Mouse (Mus musculus): Measurements from ENCODE around the gene Nkx3-2. TPM values are rescaled to one million over a fixed set of nuclear protein-coding genes. Genes with fewer than 3 reads are reported as not detected.

Gene Nkx3-2
- polyA plus RNA-seq (2016; fragmentation: Nextera tagmentation; extraction: Ambion mirVana) = 0.07 and 0.43 TPM in 2 replicates

GRCm38 (mm10) chr5:41763731-41764721, at the start of gene Nkx3-2:
Gene Nkx3-2 (minus strand): TSS chr5:41764501.
- H3K9me3 ChIP-seq (replicated peaks) = no peaks in the 10 kb centered on the region
- H3K36me3 ChIP-seq = no peaks in the 10 kb centered on the region
- H3K27ac ChIP-seq = no peak within 1 kb of the TSS
- peaks cover 96% of the 10 kb centered on the region for H3K27me3 ChIP-seq (replicated peaks)
- H3K4me1 ChIP-seq = peaks cover 24% of the 10 kb centered on the region
- WGBS (ENCODE audit: insufficient replicate concordance) = under 1% methylated on average over 73 of the region's 79 CpGs
- peak within 1 kb of the TSS; percentile 57 for H3K4me2 ChIP-seq
- H3K4me3 ChIP-seq = peak within 1 kb of the TSS; percentile 32
- peak; percentile 36; the same call in 1 of the 2 replicates for ATAC-seq
- no peak within 1 kb of the TSS for H3K9ac ChIP-seq

GRCm38 (mm10) chr5:41812516-41812915, 48.2 kb upstream of the Nkx3-2 start:
- peaks cover 82% of the 10 kb centered on the region for H3K36me3 ChIP-seq
- no peak overlapping the region for H3K4me3 ChIP-seq
- no peaks in the 10 kb centered on the region for H3K4me1 ChIP-seq
- no peak overlapping the region for H3K27ac ChIP-seq
- ATAC-seq = no peak
- WGBS (ENCODE audit: insufficient replicate concordance) = 82% methylated on average over 6 of the region's 6 CpGs
- H3K9ac ChIP-seq = no peak overlapping the region
- H3K27me3 ChIP-seq (replicated peaks) = no peaks in the 10 kb centered on the region
- H3K9me3 ChIP-seq (replicated peaks) = no peaks in the 10 kb centered on the region
- H3K4me2 ChIP-seq = no peak overlapping the region

GRCm38 (mm10) chr5:41811279-41811678, 47.0 kb upstream of the Nkx3-2 start:
- peaks cover 82% of the 10 kb centered on the region for H3K36me3 ChIP-seq

GRCm38 (mm10) chr5:41807383-41807782, 43.1 kb upstream of the Nkx3-2 start:
- peaks cover 11% of the 10 kb centered on the region; the same call in 1 of the 2 replicates for H3K4me1 ChIP-seq
- no peak overlapping the region for H3K9ac ChIP-seq
- WGBS (ENCODE audit: insufficient replicate concordance) = 70% methylated on average over 2 of the region's 2 CpGs
- H3K4me2 ChIP-seq = no peak overlapping the region
- no peaks in the 10 kb centered on the region for H3K27me3 ChIP-seq (replicated peaks)
- H3K9me3 ChIP-seq (replicated peaks) = no peaks in the 10 kb centered on the region
- peaks cover 79% of the 10 kb centered on the region for H3K36me3 ChIP-seq
- no peak overlapping the region for H3K27ac ChIP-seq
- no peak for ATAC-seq
- no peak overlapping the region for H3K4me3 ChIP-seq

More at GRCm38 (mm10) chr5:41811279-41811678, 47.0 kb upstream of the Nkx3-2 start:
- Histone ChIP-seq H3K27ac (no peak overlapping the region), H3K9ac (no peak overlapping the region), H3K4me1 (peaks cover 3% of the 10 kb centered on the region; the same call in 1 of the 2 replicates), H3K4me2 (no peak overlapping the region), H3K9me3 (replicated peaks) (no peaks in the 10 kb centered on the region), H3K27me3 (replicated peaks) (no peaks in the 10 kb centered on the region), H3K4me3 (no peak overlapping the region)
- whole genome bisulfite sequencing (ENCODE audit: insufficient replicate concordance) = 58% methylated on average over 3 of the region's 3 CpGs
- no peak for ATAC-seq

- no peak overlapping the region for H3K4me3 ChIP-seq
- H3K36me3 ChIP-seq = peaks cover 71% of the 10 kb centered on the region
- no peaks in the 10 kb centered on the region for H3K9me3 ChIP-seq (replicated peaks)
- WGBS (ENCODE audit: insufficient replicate concordance) = 42% methylated on average over 5 of the region's 5 CpGs
- no peak overlapping the region for H3K9ac ChIP-seq
- H3K4me2 ChIP-seq = no peak overlapping the region
- no peaks in the 10 kb centered on the region for H3K27me3 ChIP-seq (replicated peaks)
- H3K27ac ChIP-seq = no peak overlapping the region
- peaks cover 11% of the 10 kb centered on the region; the same call in 1 of the 2 replicates for H3K4me1 ChIP-seq
- peak; percentile 55; the same call in 1 of the 2 replicates for ATAC-seq
These were observed 41.9 kb upstream of the Nkx3-2 start for GRCm38 (mm10) chr5:41806176-41806575.

- H3K27me3 ChIP-seq (replicated peaks) = no peaks in the 10 kb centered on the region
- no peak overlapping the region for H3K4me3 ChIP-seq
- H3K4me1 ChIP-seq = peaks cover 11% of the 10 kb centered on the region; the same call in 1 of the 2 replicates
- 85% methylated on average over 2 of the region's 2 CpGs for WGBS (ENCODE audit: insufficient replicate concordance)
- no peaks in the 10 kb centered on the region for H3K9me3 ChIP-seq (replicated peaks)
- H3K36me3 ChIP-seq = peaks cover 71% of the 10 kb centered on the region
- H3K4me2 ChIP-seq = no peak overlapping the region
- H3K27ac ChIP-seq = no peak overlapping the region
- no peak for ATAC-seq
- no peak overlapping the region for H3K9ac ChIP-seq
These were observed 40.8 kb upstream of the Nkx3-2 start for GRCm38 (mm10) chr5:41805085-41805484.

GRCm38 (mm10) chr5:41804643-41805042, 40.3 kb upstream of the Nkx3-2 start:
- 39% methylated on average over 2 of the region's 2 CpGs for WGBS (ENCODE audit: insufficient replicate concordance)
- no peak overlapping the region for H3K27ac ChIP-seq

GRCm38 (mm10) chr5:41801622-41802021, 37.3 kb upstream of the Nkx3-2 start:
- H3K36me3 ChIP-seq = peaks cover 73% of the 10 kb centered on the region
- no peak overlapping the region for H3K27ac ChIP-seq
- ATAC-seq = no peak
- H3K9ac ChIP-seq = no peak overlapping the region
- H3K4me2 ChIP-seq = no peak overlapping the region
- H3K27me3 ChIP-seq (replicated peaks) = no peaks in the 10 kb centered on the region
- WGBS (ENCODE audit: insufficient replicate concordance) = 80% methylated on average over 2 of the region's 2 CpGs
- no peak overlapping the region for H3K4me3 ChIP-seq
- peaks cover 11% of the 10 kb centered on the region; the same call in 1 of the 2 replicates for H3K4me1 ChIP-seq
- no peaks in the 10 kb centered on the region for H3K9me3 ChIP-seq (replicated peaks)

More at GRCm38 (mm10) chr5:41804643-41805042, 40.3 kb upstream of the Nkx3-2 start:
- Histone ChIP-seq H3K4me2 (no peak overlapping the region), H3K4me3 (no peak overlapping the region), H3K27me3 (replicated peaks) (no peaks in the 10 kb centered on the region), H3K36me3 (peaks cover 70% of the 10 kb centered on the region), H3K4me1 (peaks cover 11% of the 10 kb centered on the region; the same call in 1 of the 2 replicates), H3K9me3 (replicated peaks) (no peaks in the 10 kb centered on the region), H3K9ac (no peak overlapping the region)
- ATAC-seq = no peak

- Histone ChIP-seq H3K27me3 (replicated peaks) (no peaks in the 10 kb centered on the region), H3K4me3 (no peak overlapping the region), H3K36me3 (peaks cover 92% of the 10 kb centered on the region), H3K4me2 (no peak overlapping the region), H3K9ac (no peak overlapping the region), H3K27ac (no peak overlapping the region), H3K9me3 (replicated peaks) (no peaks in the 10 kb centered on the region), H3K4me1 (no peaks in the 10 kb centered on the region)
- ATAC-seq = no peak
These were observed 30.1 kb upstream of the Nkx3-2 start for GRCm38 (mm10) chr5:41794434-41794833.

GRCm38 (mm10) chr5:41790517-41790916, 26.2 kb upstream of the Nkx3-2 start:
- no peaks in the 10 kb centered on the region for H3K9me3 ChIP-seq (replicated peaks)
- 92% methylated on average over 2 of the region's 2 CpGs for WGBS (ENCODE audit: insufficient replicate concordance)
- H3K9ac ChIP-seq = no peak overlapping the region
- peaks cover 90% of the 10 kb centered on the region for H3K36me3 ChIP-seq
- H3K27me3 ChIP-seq (replicated peaks) = no peaks in the 10 kb centered on the region
- no peaks in the 10 kb centered on the region for H3K4me1 ChIP-seq
- no peak for ATAC-seq
- no peak overlapping the region for H3K27ac ChIP-seq
- H3K4me2 ChIP-seq = no peak overlapping the region
- H3K4me3 ChIP-seq = no peak overlapping the region

- H3K4me3 ChIP-seq = no peak overlapping the region
- no peak overlapping the region for H3K4me2 ChIP-seq
- H3K27ac ChIP-seq = no peak overlapping the region
- no peaks in the 10 kb centered on the region for H3K9me3 ChIP-seq (replicated peaks)
- no peaks in the 10 kb centered on the region for H3K4me1 ChIP-seq
- no peak for ATAC-seq
- H3K9ac ChIP-seq = no peak overlapping the region
- peaks cover 85% of the 10 kb centered on the region for H3K36me3 ChIP-seq
- H3K27me3 ChIP-seq (replicated peaks) = no peaks in the 10 kb centered on the region
- 87% methylated on average over 6 of the region's 6 CpGs for WGBS (ENCODE audit: insufficient replicate concordance)
These were observed 24.6 kb upstream of the Nkx3-2 start for GRCm38 (mm10) chr5:41788877-41789276.

GRCm38 (mm10) chr5:41781890-41782289, 17.6 kb upstream of the Nkx3-2 start:
- 81% methylated on average over 5 of the region's 5 CpGs for WGBS (ENCODE audit: insufficient replicate concordance)
- no peak for ATAC-seq
- H3K4me3 ChIP-seq = no peak overlapping the region
- H3K9ac ChIP-seq = no peak overlapping the region
- no peak overlapping the region for H3K4me2 ChIP-seq
- H3K9me3 ChIP-seq (replicated peaks) = no peaks in the 10 kb centered on the region
- no peaks in the 10 kb centered on the region for H3K4me1 ChIP-seq
- no peaks in the 10 kb centered on the region for H3K27me3 ChIP-seq (replicated peaks)
- H3K27ac ChIP-seq = no peak overlapping the region
- H3K36me3 ChIP-seq = peaks cover 22% of the 10 kb centered on the region
